Mouse (Mus musculus) cerebellum, postnatal 10 days (tissue): ENCODE measurements around the gene Edil3.

Experiments used
- DNase-seq, 2 experiments: peaks; one replicate each; pipeline ENCODE4 v3.0.0; 2021; ENCODE audit warnings: mixed read lengths in 2 of 2

The Edil3 gene

GRCm38 (mm10) chr13:89286696-89287305 is 465.5 kb downstream of the Edil3 start:
- DNase-seq, result no peak

- DNase-seq, result no peak
These were observed 466.9 kb downstream of the Edil3 start for GRCm38 (mm10) chr13:89288201-89288600.

DNA sequence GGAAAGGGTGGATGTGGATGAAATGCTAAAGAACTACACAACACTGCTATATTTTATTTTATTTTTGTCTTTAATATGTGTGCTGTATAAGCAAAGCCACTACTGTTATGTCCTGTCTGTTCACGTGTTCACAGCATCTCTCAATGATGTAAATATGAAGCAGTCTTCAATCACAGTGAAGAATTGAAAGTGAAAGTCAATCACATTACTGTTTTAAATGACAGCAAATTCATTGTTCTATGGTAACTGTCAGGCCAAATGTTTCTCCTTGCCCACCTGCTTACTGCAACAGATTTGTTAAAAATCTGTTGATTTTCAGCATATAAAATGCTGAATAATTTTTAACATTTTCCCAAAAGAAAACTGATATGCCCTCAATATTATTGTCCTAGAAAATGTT is 499.9 kb downstream of the Edil3 start:
- DNase-seq, result no peak

- DNase-seq, result no peak
These were observed 503.0 kb downstream of the Edil3 start for GRCm38 (mm10) chr13:89324282-89324681.

- DNase-seq, result peak; percentile 55 to 57
These were observed 513.2 kb downstream of the Edil3 start for GRCm38 (mm10) chr13:89334494-89334893.

GRCm38 (mm10) chr13:89335908-89336579 is 514.8 kb downstream of the Edil3 start:
- DNase-seq, result no peak

DNA sequence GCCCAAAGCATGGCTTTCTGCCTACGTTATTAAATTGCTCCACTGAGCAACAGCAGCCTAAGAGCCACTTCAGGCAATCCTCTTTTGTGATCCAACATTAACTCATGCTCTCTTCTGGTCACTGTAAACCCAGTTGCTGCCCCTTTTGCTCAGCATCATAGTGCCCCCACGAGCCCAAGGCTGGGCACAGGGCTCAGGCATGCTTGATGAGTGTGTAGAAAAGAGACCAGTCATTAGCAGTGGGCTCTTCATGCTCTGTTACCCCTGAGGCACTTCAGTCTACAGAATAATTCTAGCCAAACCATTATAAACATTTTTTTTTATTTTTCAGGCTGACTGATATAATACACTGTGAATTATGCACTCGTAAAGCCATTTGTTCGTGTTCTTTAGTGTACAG is 517.8 kb downstream of the Edil3 start:
- DNase-seq, result peak; percentile 14 to 29

DNA sequence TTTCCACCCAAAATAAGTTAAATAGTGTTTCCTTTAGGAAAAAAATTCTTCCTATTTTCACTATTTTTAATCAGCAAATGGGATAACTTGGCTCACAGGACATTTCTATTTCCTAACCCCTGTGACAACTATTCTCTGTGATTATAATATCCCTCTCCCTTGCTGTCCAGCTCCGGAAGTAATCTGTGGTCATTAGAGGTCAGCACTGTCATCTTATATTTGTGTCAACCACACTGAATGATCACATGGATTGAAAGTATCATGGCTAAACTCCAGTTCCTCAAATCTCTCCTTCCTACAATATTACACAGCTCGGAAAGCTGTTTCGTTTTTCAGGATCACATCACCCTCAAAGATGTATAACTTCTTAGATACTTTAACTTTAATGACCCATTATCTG is 518.5 kb downstream of the Edil3 start:
- DNase-seq, result no peak

DNA sequence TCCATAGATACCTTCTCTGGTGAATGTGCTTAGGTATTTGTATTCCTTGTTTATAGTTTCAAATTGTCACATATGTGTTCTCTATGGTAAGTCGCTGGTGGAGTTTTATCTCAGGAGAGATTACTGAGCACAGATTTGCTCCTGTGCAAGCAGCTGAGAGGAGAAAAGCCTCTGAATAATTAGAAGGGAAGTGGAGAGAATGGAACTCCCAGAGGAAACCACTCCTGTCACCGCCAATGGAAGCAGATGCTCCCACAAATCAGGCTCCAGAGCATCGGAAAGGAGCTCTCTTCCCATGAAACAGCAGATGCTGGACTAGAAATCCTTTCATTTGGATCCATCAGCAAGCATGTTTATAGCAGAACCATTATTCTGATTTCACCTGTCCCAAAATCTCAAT is 534.0 kb downstream of the Edil3 start:
- peak; percentile 16 to 42 for DNase-seq

GRCm38 (mm10) chr13:89358407-89358806 is 537.1 kb downstream of the Edil3 start:
- DNase-seq, result no peak

GRCm38 (mm10) chr13:89362274-89362673 is 541.0 kb downstream of the Edil3 start:
- DNase-seq, result no peak

GRCm38 (mm10) chr13:89371253-89371652 is 550.0 kb downstream of the Edil3 start:
- no peak for DNase-seq

DNA sequence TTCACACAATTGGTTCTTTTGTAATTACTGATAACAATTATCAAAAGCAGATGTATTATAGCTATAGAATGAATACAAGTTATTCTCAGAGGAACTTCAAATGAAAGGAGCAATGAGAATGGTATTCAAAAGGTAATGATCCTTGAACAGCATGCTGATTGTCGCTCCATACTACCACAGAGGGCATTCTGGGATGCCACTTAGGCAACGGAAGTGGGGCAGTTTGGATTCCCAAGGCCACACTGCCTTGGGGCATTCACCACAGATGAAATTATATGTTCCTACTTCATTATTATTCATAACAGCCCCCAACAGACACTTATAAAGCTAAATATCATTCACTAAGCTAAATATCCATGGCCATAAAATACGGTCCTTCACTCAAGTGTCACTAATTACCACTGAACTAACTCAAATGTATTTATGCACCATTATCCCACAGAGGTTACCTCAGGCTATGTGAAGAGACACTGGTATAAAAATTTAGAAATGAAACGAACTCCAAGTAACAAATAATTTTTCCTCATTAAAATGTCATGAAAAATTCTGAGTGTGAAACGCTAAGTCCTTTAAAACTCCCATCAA is 550.5 kb downstream of the Edil3 start:
- no peak for DNase-seq
